Mouse (Mus musculus): Measurements from ENCODE around the gene Skida1. TPM values are rescaled to one million over a fixed set of nuclear protein-coding genes. Genes with fewer than 3 reads are reported as not detected.

Gene Skida1
- polyA plus RNA-seq, 1 experiment = 0.22 TPM

DNA sequence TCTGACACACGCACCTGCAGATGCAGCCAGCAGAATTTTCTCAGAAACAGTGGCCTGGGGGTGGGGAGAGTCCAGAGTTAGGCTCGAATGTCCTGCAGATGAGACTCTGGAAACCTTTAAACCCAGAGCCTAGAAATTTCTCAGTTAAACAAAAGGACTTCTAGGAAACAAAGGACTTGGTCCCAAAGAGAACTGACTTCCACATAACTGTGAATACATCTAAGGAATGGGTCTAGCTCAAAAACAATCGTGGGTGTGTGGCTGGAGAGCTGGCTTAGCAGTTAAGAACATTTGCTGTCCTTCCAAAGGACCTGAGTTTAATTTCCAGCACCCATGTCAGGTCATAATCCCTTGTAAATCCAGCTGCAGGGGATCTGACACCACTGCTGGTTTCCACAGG is 33.3 kb downstream of the Skida1 start:
- WGBS = 69% methylated on average over 3 of the region's 3 CpGs
- H3K4me3 ChIP-seq (ENCODE audit: extremely low read depth, insufficient read depth, insufficient read length) = no peak overlapping the region
- TF ChIP-seq CTCF (IDR thresholded peaks at IDR 0.05; ENCODE audit: extremely low read depth, insufficient read depth, insufficient read length, insufficient replicate concordance) (no peak), POLR2A (IDR thresholded peaks at IDR 0.05; ENCODE audit: low read depth, low read length) (no peak)
- H3K36me3 ChIP-seq (ENCODE audit: control insufficient read depth, insufficient read depth, low read length) = no peaks in the 10 kb centered on the region
- no peaks in the 10 kb centered on the region for H3K27me3 ChIP-seq (ENCODE audit: control insufficient read depth, insufficient read depth, low read length)
- no peak overlapping the region for H3K27ac ChIP-seq (ENCODE audit: insufficient read depth, low read length)
- no peaks in the 10 kb centered on the region for H3K4me1 ChIP-seq (ENCODE audit: control insufficient read depth, insufficient read depth, insufficient read length)
- DNase-seq (ENCODE audit: low read depth in 1 of 2, low spot score in 2 of 2) = no peak

DNA sequence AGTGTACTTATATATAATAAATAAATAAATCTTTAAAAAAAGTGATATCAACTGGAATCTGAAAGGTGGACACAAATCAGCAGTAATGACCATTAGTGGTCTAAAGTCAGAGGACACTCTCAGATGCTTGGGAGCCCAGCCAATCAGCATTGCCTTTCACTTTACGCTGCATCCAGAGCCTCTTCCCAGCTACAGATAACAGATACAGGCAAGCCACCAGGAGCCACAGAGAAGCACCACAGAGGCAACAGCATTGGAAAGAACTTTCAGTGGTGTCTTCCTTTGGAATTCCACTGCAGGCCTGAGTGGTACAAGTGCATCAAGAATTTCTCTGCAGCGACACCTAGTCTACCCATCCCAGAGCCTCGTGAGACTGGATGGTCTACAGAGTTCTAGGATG is 36.0 kb downstream of the Skida1 start:
- no peak overlapping the region for H3K4me3 ChIP-seq (ENCODE audit: extremely low read depth, insufficient read depth, insufficient read length)
- no peaks in the 10 kb centered on the region for H3K27me3 ChIP-seq (ENCODE audit: control insufficient read depth, insufficient read depth, low read length)
- TF ChIP-seq POLR2A (IDR thresholded peaks at IDR 0.05; ENCODE audit: low read depth, low read length) (no peak), CTCF (IDR thresholded peaks at IDR 0.05; ENCODE audit: extremely low read depth, insufficient read depth, insufficient read length, insufficient replicate concordance) (no peak)
- H3K36me3 ChIP-seq (ENCODE audit: control insufficient read depth, insufficient read depth, low read length) = no peaks in the 10 kb centered on the region
- no peaks in the 10 kb centered on the region for H3K4me1 ChIP-seq (ENCODE audit: control insufficient read depth, insufficient read depth, insufficient read length)
- no peak for DNase-seq (ENCODE audit: low read depth in 1 of 2, low spot score in 2 of 2)
- 94% methylated on average over 3 of the region's 3 CpGs for WGBS
- no peak overlapping the region for H3K27ac ChIP-seq (ENCODE audit: insufficient read depth, low read length)

DNA sequence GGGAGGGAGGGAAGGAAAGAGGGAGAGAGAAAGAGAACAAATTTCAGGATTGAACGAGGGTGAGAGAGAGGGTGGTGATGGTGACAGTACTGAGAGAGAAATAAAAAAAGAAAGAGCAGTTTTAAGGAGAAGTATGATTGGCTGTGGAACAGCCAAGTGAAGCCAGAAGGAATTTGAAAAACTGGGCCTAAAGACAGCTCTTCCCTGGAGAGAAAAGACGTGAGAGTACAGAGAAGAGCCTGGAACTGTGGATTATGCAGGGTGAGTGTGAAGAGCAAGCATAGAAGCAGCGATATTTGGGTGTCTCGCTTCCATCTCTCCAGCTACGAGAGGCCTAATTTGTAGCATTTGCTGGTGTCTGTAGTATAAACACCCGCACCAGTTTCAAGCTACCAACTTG is 37.6 kb downstream of the Skida1 start:
- Histone ChIP-seq H3K27ac (ENCODE audit: insufficient read depth, low read length) (no peak overlapping the region), H3K27me3 (ENCODE audit: control insufficient read depth, insufficient read depth, low read length) (no peaks in the 10 kb centered on the region), H3K36me3 (ENCODE audit: control insufficient read depth, insufficient read depth, low read length) (no peaks in the 10 kb centered on the region), H3K4me1 (ENCODE audit: control insufficient read depth, insufficient read depth, insufficient read length) (no peaks in the 10 kb centered on the region), H3K4me3 (ENCODE audit: extremely low read depth, insufficient read depth, insufficient read length) (no peak overlapping the region)
- DNase-seq (ENCODE audit: low read depth in 1 of 2, low spot score in 2 of 2) = no peak
- TF ChIP-seq POLR2A (IDR thresholded peaks at IDR 0.05; ENCODE audit: low read depth, low read length) = no peak
- no peak for TF ChIP-seq CTCF (IDR thresholded peaks at IDR 0.05; ENCODE audit: extremely low read depth, insufficient read depth, insufficient read length, insufficient replicate concordance)
- 91% methylated on average over 6 of the region's 6 CpGs for WGBS

DNA sequence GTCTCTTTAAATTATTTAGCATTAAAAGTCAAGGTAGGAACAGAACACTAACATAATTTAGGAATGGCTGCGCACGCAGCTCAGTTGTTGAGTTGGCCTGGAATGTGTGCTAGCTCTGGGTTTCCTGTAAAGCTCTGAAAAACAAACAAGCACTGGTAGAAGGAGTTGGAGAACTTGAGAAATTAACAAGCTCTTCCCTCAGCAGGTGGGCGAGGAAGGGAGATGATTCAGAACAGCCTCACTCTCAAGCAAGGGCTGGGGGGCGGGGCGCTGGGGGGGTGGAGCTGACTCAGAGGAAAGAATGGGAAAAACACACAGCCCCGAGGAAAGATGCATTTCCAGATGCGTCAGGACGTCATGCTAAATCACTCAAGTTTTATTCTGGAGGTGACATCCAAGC is 43.7 kb downstream of the Skida1 start:
- TF ChIP-seq CTCF (IDR thresholded peaks at IDR 0.05; ENCODE audit: extremely low read depth, insufficient read depth, insufficient read length, insufficient replicate concordance) (no peak), POLR2A (IDR thresholded peaks at IDR 0.05; ENCODE audit: low read depth, low read length) (no peak)
- Histone ChIP-seq H3K27ac (ENCODE audit: insufficient read depth, low read length) (no peak overlapping the region), H3K4me1 (ENCODE audit: control insufficient read depth, insufficient read depth, insufficient read length) (no peaks in the 10 kb centered on the region), H3K4me3 (ENCODE audit: extremely low read depth, insufficient read depth, insufficient read length) (no peak overlapping the region), H3K27me3 (ENCODE audit: control insufficient read depth, insufficient read depth, low read length) (no peaks in the 10 kb centered on the region), H3K36me3 (ENCODE audit: control insufficient read depth, insufficient read depth, low read length) (no peaks in the 10 kb centered on the region)
- 74% methylated on average over 8 of the region's 8 CpGs for WGBS
- DNase-seq (ENCODE audit: low read depth in 1 of 2, low spot score in 2 of 2) = no peak

DNA sequence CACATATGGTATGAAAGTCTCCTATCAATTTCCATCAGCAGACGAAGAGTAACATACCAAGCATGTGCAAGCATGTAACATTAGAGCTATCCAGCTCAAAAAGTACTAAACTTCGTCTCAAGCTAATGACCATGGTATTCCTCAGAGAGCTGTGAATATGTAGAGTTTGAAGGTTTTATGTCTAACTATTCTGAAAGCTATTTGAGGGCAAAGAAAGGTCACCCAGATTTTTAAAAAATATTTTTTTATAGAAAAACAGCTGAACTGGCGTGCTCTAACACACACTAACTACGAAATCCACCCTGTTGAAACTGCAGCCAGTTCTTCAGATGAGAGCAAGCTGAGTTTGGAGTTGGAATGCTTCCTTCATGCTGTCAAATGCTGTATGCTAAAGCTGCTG is 44.6 kb downstream of the Skida1 start:
- no peak for DNase-seq (ENCODE audit: low read depth in 1 of 2, low spot score in 2 of 2)
- no peak for TF ChIP-seq POLR2A (IDR thresholded peaks at IDR 0.05; ENCODE audit: low read depth, low read length)
- no peak for TF ChIP-seq CTCF (IDR thresholded peaks at IDR 0.05; ENCODE audit: extremely low read depth, insufficient read depth, insufficient read length, insufficient replicate concordance)
- 83% methylated on average over 4 of the region's 4 CpGs for WGBS
- no peak overlapping the region for H3K4me3 ChIP-seq (ENCODE audit: extremely low read depth, insufficient read depth, insufficient read length)
- H3K36me3 ChIP-seq (ENCODE audit: control insufficient read depth, insufficient read depth, low read length) = no peaks in the 10 kb centered on the region
- H3K27ac ChIP-seq (ENCODE audit: insufficient read depth, low read length) = no peak overlapping the region
- no peaks in the 10 kb centered on the region for H3K27me3 ChIP-seq (ENCODE audit: control insufficient read depth, insufficient read depth, low read length)
- no peaks in the 10 kb centered on the region for H3K4me1 ChIP-seq (ENCODE audit: control insufficient read depth, insufficient read depth, insufficient read length)

DNA sequence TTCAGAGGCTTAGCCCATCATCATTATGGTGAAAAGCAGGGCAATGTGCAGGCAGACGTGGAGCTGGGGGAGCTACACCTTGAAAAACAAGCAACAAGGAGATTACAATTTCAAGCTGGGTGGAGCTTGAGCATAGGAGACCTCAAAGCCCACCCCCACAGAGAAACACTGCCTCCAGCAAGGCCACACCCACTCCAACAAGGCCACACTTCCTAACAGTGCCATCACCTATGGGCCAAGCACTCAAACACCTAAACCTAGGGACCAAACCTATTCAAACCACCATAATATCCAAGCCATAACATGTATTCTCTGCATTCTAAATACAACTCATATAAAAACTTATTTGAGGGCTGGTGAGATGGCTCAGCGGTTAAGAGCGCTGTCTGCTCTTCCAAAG is 46.5 kb downstream of the Skida1 start:
- H3K36me3 ChIP-seq (ENCODE audit: control insufficient read depth, insufficient read depth, low read length) = no peaks in the 10 kb centered on the region
- H3K4me3 ChIP-seq (ENCODE audit: extremely low read depth, insufficient read depth, insufficient read length) = no peak overlapping the region
- DNase-seq (ENCODE audit: low read depth in 1 of 2, low spot score in 2 of 2) = no peak
- TF ChIP-seq POLR2A (IDR thresholded peaks at IDR 0.05; ENCODE audit: low read depth, low read length) = no peak
- TF ChIP-seq CTCF (IDR thresholded peaks at IDR 0.05; ENCODE audit: extremely low read depth, insufficient read depth, insufficient read length, insufficient replicate concordance) = no peak
- no peaks in the 10 kb centered on the region for H3K4me1 ChIP-seq (ENCODE audit: control insufficient read depth, insufficient read depth, insufficient read length)
- WGBS = 95% methylated on average over 3 of the region's 3 CpGs
- H3K27ac ChIP-seq (ENCODE audit: insufficient read depth, low read length) = no peak overlapping the region
- no peaks in the 10 kb centered on the region for H3K27me3 ChIP-seq (ENCODE audit: control insufficient read depth, insufficient read depth, low read length)

DNA sequence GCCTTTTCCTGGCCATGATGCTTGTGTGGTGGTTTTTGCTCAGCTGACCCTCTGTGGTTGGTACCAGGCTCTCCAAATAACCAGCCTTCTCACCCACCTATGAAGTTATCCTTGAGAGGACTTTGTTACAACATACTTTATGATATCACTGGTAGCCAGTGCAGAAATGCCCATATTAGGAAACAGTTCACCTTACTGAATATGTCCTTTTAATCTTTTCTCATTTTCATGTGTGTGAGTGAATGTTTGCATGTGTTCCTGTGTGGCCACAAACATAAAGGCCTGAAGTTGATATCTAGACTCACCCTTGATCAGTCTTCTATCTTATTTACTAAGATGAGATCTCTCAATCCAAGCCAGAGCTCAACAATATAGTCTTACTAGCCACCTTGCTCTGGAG is 52.0 kb downstream of the Skida1 start, which contains the start of gene H2al2a:
TSS of gene H2al2a (minus strand) at position 101 of the 400 bp plus-strand sequence.
- Histone ChIP-seq H3K4me1 (ENCODE audit: control insufficient read depth, insufficient read depth, insufficient read length) (no peaks in the 10 kb centered on the region; the same call in 1 of the 2 replicates), H3K4me3 (ENCODE audit: extremely low read depth, insufficient read depth, insufficient read length) (no peak within 1 kb of the TSS), H3K27me3 (ENCODE audit: control insufficient read depth, insufficient read depth, low read length) (no peaks in the 10 kb centered on the region), H3K27ac (ENCODE audit: insufficient read depth, low read length) (no peak within 1 kb of the TSS), H3K36me3 (ENCODE audit: control insufficient read depth, insufficient read depth, low read length) (no peaks in the 10 kb centered on the region)
- no peak for TF ChIP-seq CTCF (IDR thresholded peaks at IDR 0.05; ENCODE audit: extremely low read depth, insufficient read depth, insufficient read length, insufficient replicate concordance)
- no peak for TF ChIP-seq POLR2A (IDR thresholded peaks at IDR 0.05; ENCODE audit: low read depth, low read length)
- no peak for DNase-seq (ENCODE audit: low read depth in 1 of 2, low spot score in 2 of 2)

Other genes with a start within 250 kb of the Skida1 start
- gene H2al2a, start 52.1 kb downstream of the Skida1 start, polyA plus RNA-seq (2012; rRNA removed) = not detected in 2 replicates
- 0.52 and 1.1 TPM in 2 replicates for gene A930004D18Rik, start 11.3 kb downstream of the Skida1 start, polyA plus RNA-seq (2012; rRNA removed)
- 27.4 and 30.1 TPM in 2 replicates for gene Mllt10, start 6.2 kb upstream of the Skida1 start, polyA plus RNA-seq (2012; rRNA removed)

Data from spleen, adult 2 months (tissue).